Mouse (Mus musculus): ENCODE results near the gene Gje1. TPM values are rescaled to one million over a fixed set of nuclear protein-coding genes. Genes with fewer than 3 reads are reported as not detected.

The Gje1 gene
- not detected in 2 replicates for polyA plus RNA-seq (2012; rRNA removed)

GRCm38 (mm10) chr10:14718114-14718513, at the start of gene Gje1:
TSS of gene Gje1 (minus strand) at chr10:14718214.

GRCm38 (mm10) chr10:14705072-14706066, 12.6 kb downstream of the Gje1 start, which contains the start of the genes Vta1 and Nmbr:
TSS of gene Vta1 (minus strand) at chr10:14705560.
TSS of gene Nmbr (plus strand) at chr10:14705591.

Other genes starting within 250 kb of the Gje1 start
- 2.7 and 4.6 TPM in 2 replicates for gene Adgrg6, start 172.6 kb downstream of the Gje1 start, polyA plus RNA-seq (2012; rRNA removed)
- 63.0 and 101 TPM in 2 replicates for gene Vta1, start 12.7 kb downstream of the Gje1 start, polyA plus RNA-seq (2012; rRNA removed)
- gene Nmbr, start 12.6 kb downstream of the Gje1 start, polyA plus RNA-seq (2012; rRNA removed) = 0.73 and 0.88 TPM in 2 replicates